Mouse (Mus musculus): ENCODE results near the gene Has3.

DNA sequence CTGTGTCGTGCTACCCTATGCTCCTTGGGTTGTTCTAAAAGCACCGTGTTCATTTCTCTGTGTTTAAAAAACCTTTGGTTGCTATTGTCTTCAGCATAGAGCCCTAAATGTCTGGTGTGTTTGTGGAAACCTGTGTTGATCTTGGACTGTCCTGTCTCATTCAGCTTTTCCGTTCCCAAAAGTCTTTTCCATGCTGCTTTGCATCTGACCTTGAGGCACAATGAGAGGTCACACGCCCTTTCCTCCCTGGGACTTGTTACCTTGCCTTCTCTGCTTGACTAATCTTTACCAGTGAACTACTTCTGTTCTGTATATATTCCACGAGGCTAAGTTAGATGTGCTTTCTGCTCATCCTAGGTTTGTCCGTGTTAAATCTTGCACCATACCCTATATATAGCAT, 37.4 kb downstream of the Has3 start:
- TF ChIP-seq CTCF (IDR thresholded peaks at IDR 0.05; ENCODE audit: low read depth): no peak
- no peak for TF ChIP-seq EP300 (IDR thresholded peaks at IDR 0.05; ENCODE audit: low read depth)

Data from heart, postnatal 0 days (tissue).